In the genomic region with DNA sequence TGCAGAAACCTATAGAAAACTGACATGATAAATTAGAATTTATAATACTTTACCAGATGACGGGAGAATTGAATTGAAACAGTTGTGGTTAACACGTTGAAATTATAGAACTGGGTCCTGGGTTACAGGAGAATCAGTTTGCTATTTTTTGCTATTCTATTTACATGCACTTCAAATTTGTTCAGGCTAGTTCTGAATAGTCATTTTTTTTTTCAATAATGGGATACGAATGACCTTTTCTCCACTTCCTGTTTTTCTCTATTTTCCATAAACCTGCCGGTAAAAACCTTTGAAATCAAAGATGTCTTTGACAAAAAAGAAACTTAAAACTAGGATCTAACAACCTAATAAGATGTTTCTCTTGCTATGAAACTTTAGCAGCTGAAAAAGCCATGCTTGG, we compare ENCODE assay signal across 12 mouse cellular contexts. TPM values are rescaled to one million over a fixed set of nuclear protein-coding genes. Genes with fewer than 3 reads are reported as not detected.
DNase-seq lines count a peak whose midpoint lies in the region; ATAC-seq and TF ChIP-seq lines count a peak whose summit lies in the region.
"Had no signal": no experiment of that assay in that cellular context is flagged by ENCODE, and none has a peak within 500 bp of the region (broad histone marks: within the 10 kb centered on the region; RNA-seq: fewer than 3 reads in every experiment).

No protein-coding gene starts in this region.

- 0 out of 2 replicates have a peak, but pooled peaks cover 2% of the 10 kb centered on the region for H3K36me3 ChIP-seq in heart, adult 2 months (ENCODE audit: control insufficient read depth, insufficient read depth, low read length)
- no peaks in the 10 kb centered on the region for H3K36me3 ChIP-seq in liver, adult 2 months (ENCODE audit: control insufficient read depth, insufficient read depth, low read length)
- no peaks in the 10 kb centered on the region for H3K36me3 ChIP-seq in liver, postnatal 0 days (replicated peaks; ENCODE audit: insufficient read depth, low read length)
- H3K36me3 ChIP-seq: neural tube, embryonic 13.5 days had no signal

- DNase-seq in heart, adult 2 months = no peak
- no peak for DNase-seq in heart, postnatal 4 days
- DNase-seq in liver, adult 2 months (ENCODE audit: extremely low read depth, low read depth, low spot score) = no peak
- DNase-seq in liver = no peak
- DNase-seq in liver, postnatal 0 days = no peak
- no peak for DNase-seq in right cerebral cortex, postnatal 25 days
- no peak for DNase-seq in cerebellum, adult 11-12 months
- DNase-seq: gastrocnemius, postnatal 36 days; midbrain, embryonic 14.5 days; right cerebral cortex, adult 18-20 months had no signal

- no peaks in the 10 kb centered on the region for H3K27me3 ChIP-seq in heart, adult 2 months (ENCODE audit: control insufficient read depth, insufficient read depth, low read length)
- H3K27me3 ChIP-seq in liver, adult 2 months (ENCODE audit: control insufficient read depth, insufficient read depth, low read length) = no peaks in the 10 kb centered on the region
- H3K27me3 ChIP-seq in liver, postnatal 0 days (ENCODE audit: insufficient read depth, low read length) = no peaks in the 10 kb centered on the region
- H3K27me3 ChIP-seq: neural tube, embryonic 13.5 days had no signal

- intact Hi-C loops in heart, adult 2 months (cut with DNase I) = no loop called here

- H3K4me2 ChIP-seq in liver, postnatal 0 days (ENCODE audit: low read depth, low read length) = peak overlapping the region; percentile 60
- H3K4me2 ChIP-seq: neural tube, embryonic 13.5 days had no signal

- no peaks in the 10 kb centered on the region for H3K79me2 ChIP-seq in heart, adult 2 months (replicated peaks; ENCODE audit: control insufficient read depth, insufficient read depth, low read length)
- no peaks in the 10 kb centered on the region for H3K79me2 ChIP-seq in liver, adult 2 months (ENCODE audit: control insufficient read depth, insufficient read depth, low read length)

- no peak for TF ChIP-seq POLR2A in heart, adult 2 months (IDR thresholded peaks at IDR 0.05; ENCODE audit: insufficient read depth, low read depth, low read length)
- no peak for TF ChIP-seq POLR2A in liver, adult 2 months (IDR thresholded peaks at IDR 0.05; ENCODE audit: extremely low read depth, insufficient read depth, low read length)
- no peak for TF ChIP-seq POLR2A in embryonic fibroblast, embryonic 13.5 days (IDR thresholded peaks at IDR 0.05; ENCODE audit: low read depth, low read length)

- ATAC-seq in liver, postnatal 0 days = no peak

- TF ChIP-seq EP300 in heart, adult 2 months (IDR thresholded peaks at IDR 0.05; ENCODE audit: insufficient read depth, low read depth, low read length) = no peak
- 0 out of 2 replicates have a peak, but pooled peaks have one; percentile 3 for TF ChIP-seq EP300 in liver, postnatal 0 days (IDR thresholded peaks at IDR 0.05; ENCODE audit: low read depth)

- H3K27ac ChIP-seq in heart, adult 2 months = peak overlapping the region; percentile 81
- H3K27ac ChIP-seq in liver, adult 2 months (replicated peaks; ENCODE audit: insufficient read depth, low read depth, low read length) = peak overlapping the region; percentile 65
- H3K27ac ChIP-seq in embryonic fibroblast, embryonic 13.5 days (ENCODE audit: insufficient read depth, low read length) = peak overlapping the region; percentile 67
- peak overlapping the region; percentile 78 for H3K27ac ChIP-seq in liver, postnatal 0 days (ENCODE audit: low read depth)
- H3K27ac ChIP-seq: neural tube, embryonic 13.5 days had no signal

- TF ChIP-seq CTCF in heart, adult 2 months (IDR thresholded peaks at IDR 0.05) = no peak
- TF ChIP-seq CTCF in liver, adult 2 months (IDR thresholded peaks at IDR 0.05; ENCODE audit: low read depth, low read length) = no peak
- no peak for TF ChIP-seq CTCF in embryonic fibroblast, embryonic 13.5 days (IDR thresholded peaks at IDR 0.05; ENCODE audit: borderline replicate concordance, insufficient read depth, low read length)
- TF ChIP-seq CTCF in liver, postnatal 0 days (IDR thresholded peaks at IDR 0.05; ENCODE audit: low read depth) = no peak

- H3K9me3 ChIP-seq in liver, postnatal 0 days (ENCODE audit: low read length) = no peaks in the 10 kb centered on the region
- H3K9me3 ChIP-seq: neural tube, embryonic 13.5 days had no signal

- peaks cover 4% of the 10 kb centered on the region for H3K4me1 ChIP-seq in heart, adult 2 months (ENCODE audit: control insufficient read depth, insufficient read depth, low read length)
- H3K4me1 ChIP-seq in liver, adult 2 months (ENCODE audit: control insufficient read depth, insufficient read depth, low read length) = no peaks in the 10 kb centered on the region; the same call in 1 of the 2 replicates
- no peaks in the 10 kb centered on the region for H3K4me1 ChIP-seq in embryonic fibroblast, embryonic 13.5 days (ENCODE audit: control insufficient read depth, insufficient read depth, low read length)
- H3K4me1 ChIP-seq in liver, postnatal 0 days (ENCODE audit: insufficient read depth) = peaks cover 9% of the 10 kb centered on the region
- H3K4me1 ChIP-seq: neural tube, embryonic 13.5 days had no signal

- H3K9ac ChIP-seq in heart, adult 2 months (ENCODE audit: low read depth, low read length) = no peak overlapping the region; the same call in 1 of the 2 replicates
- no peak overlapping the region for H3K9ac ChIP-seq in liver, adult 2 months (ENCODE audit: low read depth, low read length)
- H3K9ac ChIP-seq in liver, postnatal 0 days (replicated peaks) = peak overlapping the region; percentile 52; the same call in 1 of the 2 replicates
- H3K9ac ChIP-seq: neural tube, embryonic 13.5 days had no signal

- no peak overlapping the region for H3K4me3 ChIP-seq in heart, adult 2 months
- no peak overlapping the region for H3K4me3 ChIP-seq in liver, adult 2 months (ENCODE audit: insufficient read depth, low read depth, low read length)
- H3K4me3 ChIP-seq in embryonic fibroblast, embryonic 13.5 days (ENCODE audit: insufficient read depth, low read length) = no peak overlapping the region
- H3K4me3 ChIP-seq in liver, postnatal 0 days (ENCODE audit: low read depth, low read length) = peak overlapping the region; percentile 44
- H3K4me3 ChIP-seq: neural tube, embryonic 13.5 days had no signal

- WGBS in heart, adult 2 months = 28% methylated on average over 4 of the region's 4 CpGs
- 64% methylated on average over 4 of the region's 4 CpGs for WGBS in liver, adult 2 months
- WGBS in liver, postnatal 0 days (ENCODE audit: insufficient replicate concordance) = 26% methylated on average over 4 of the region's 4 CpGs

RNA-seq across cellular contexts. Expression of a gene that starts 0.7 kb away (rescaled TPM):
- total RNA-seq in heart, adult 2 months (2021) = 1 to 10 TPM; 8.9 to 9.4 TPM
- 5.2 and 9.7 TPM in 2 replicates for polyA plus RNA-seq in heart, adult 2 months (2012; rRNA removed)
- 10 to 100 TPM; 18.8 to 19.3 TPM for total RNA-seq in heart, postnatal 4 days (2021)
- 4.2 and 5.6 TPM in 2 replicates for total RNA-seq in liver, adult 2 months (2014; rRNA removed)
- polyA plus RNA-seq in liver, adult 2 months (2012; rRNA removed) = 2.4 and 2.9 TPM in 2 replicates
- polyA plus RNA-seq in embryonic fibroblast, embryonic 13.5 days (2011; ENCODE audit: insufficient read length, low read depth, missing spikeins) = 13.0 and 13.2 TPM in 2 replicates
- polyA plus RNA-seq in liver, postnatal 0 days (2015; fragmentation: Nextera tagmentation; extraction: Ambion mirVana) = 2.1 and 2.4 TPM in 2 replicates
